Mouse (Mus musculus): Measurements from ENCODE around the gene Npw. TPM values are rescaled to one million over a fixed set of nuclear protein-coding genes. Genes with fewer than 3 reads are reported as not detected.

Gene Npw
- polyA plus RNA-seq, 1 experiment from 2014 or later: not detected

- no peaks in the 10 kb centered on the region for H3K27me3 ChIP-seq
- no peak for ATAC-seq
- DNase-seq (ENCODE audit: low read depth, low spot score): no peak
- ChIA-PET CTCF (interaction anchor here (1.3 to 1.9 kb wide), 3 partner anchors 10 to 23 kb away, joined by 3 to 7 read pairs (median 4); no protein-coding TSS in a partner anchor), POLR2A (interaction anchor here (1.1 to 1.7 kb wide), 2 partner anchors 9 to 12 kb away, joined by 3 to 5 read pairs; partner anchors contain the start of genes Nthl1 and Tsc2)
- no peak for TF ChIP-seq CTCF (IDR thresholded peaks at IDR 0.05)
- in situ Hi-C loops (cut with MboI; ENCODE audit: low pct_unique_long_range_greater_than_20kb): no loop called here
These were observed 14.1 kb downstream of the Npw start for GRCm38 (mm10) chr17:24644030-24644715.

- H3K27me3 ChIP-seq: no peaks in the 10 kb centered on the region
- TF ChIP-seq CTCF (IDR thresholded peaks at IDR 0.05): no peak
- in situ Hi-C loops (cut with MboI; ENCODE audit: low pct_unique_long_range_greater_than_20kb): no loop called here
- POLR2A ChIA-PET: interaction anchor here (0.6 to 1.7 kb wide), 2 partner anchors 10 to 529 kb away, joined by 3 to 5 read pairs; partner anchors contain the start of genes Nthl1 and Tsc2
- DNase-seq (ENCODE audit: low read depth, low spot score) (no peak), ATAC-seq (no peak)
- CTCF ChIA-PET: interaction anchor here (0.8 to 1.9 kb wide), 3 partner anchors 14 to 104 kb away, joined by 3 to 7 read pairs (median 3); no protein-coding TSS in a partner anchor
These were observed 15.4 kb downstream of the Npw start for GRCm38 (mm10) chr17:24642791-24643343.

- H3K27me3 ChIP-seq: no peaks in the 10 kb centered on the region
- TF ChIP-seq CTCF (IDR thresholded peaks at IDR 0.05): no peak
- in situ Hi-C loops (cut with MboI; ENCODE audit: low pct_unique_long_range_greater_than_20kb): no loop called here
- no peak for ATAC-seq
- no peak for DNase-seq (ENCODE audit: low read depth, low spot score)
- ChIA-PET POLR2A (no interaction called here), CTCF (interaction anchor here (1.5 to 2.9 kb wide), 4 partner anchors 11 to 103 kb away, joined by 3 to 9 read pairs (median 6); no protein-coding TSS in a partner anchor)
These were observed 16.3 kb downstream of the Npw start for GRCm38 (mm10) chr17:24641944-24642343.

GRCm38 (mm10) chr17:24640581-24640980 is 17.7 kb downstream of the Npw start:
- CTCF ChIA-PET: interaction anchor here (2.0 to 2.9 kb wide), 2 partner anchors 10 to 12 kb away, joined by 4 to 9 read pairs; no protein-coding TSS in a partner anchor
- POLR2A ChIA-PET: no interaction called here
- H3K27me3 ChIP-seq: no peaks in the 10 kb centered on the region
- TF ChIP-seq CTCF (IDR thresholded peaks at IDR 0.05): no peak
- in situ Hi-C loops (cut with MboI; ENCODE audit: low pct_unique_long_range_greater_than_20kb): no loop called here
- no peak for ATAC-seq
- DNase-seq (ENCODE audit: low read depth, low spot score): no peak

GRCm38 (mm10) chr17:24640119-24640518 is 18.1 kb downstream of the Npw start:
- DNase-seq (ENCODE audit: low read depth, low spot score): no peak
- no peak for TF ChIP-seq CTCF (IDR thresholded peaks at IDR 0.05)
- POLR2A ChIA-PET: no interaction called here

GRCm38 (mm10) chr17:24639571-24639988 is 18.7 kb downstream of the Npw start:
- ChIA-PET POLR2A (no interaction called here), CTCF (interaction anchor here (2.9 kb wide), 1 partner anchor 11 kb away, joined by 9 read pairs; no protein-coding TSS in a partner anchor)
- in situ Hi-C loops (cut with MboI; ENCODE audit: low pct_unique_long_range_greater_than_20kb): no loop called here
- no peak for TF ChIP-seq CTCF (IDR thresholded peaks at IDR 0.05)
- DNase-seq (ENCODE audit: low read depth, low spot score) (no peak), ATAC-seq (no peak)
- H3K27me3 ChIP-seq: no peaks in the 10 kb centered on the region

More at GRCm38 (mm10) chr17:24640119-24640518, 18.1 kb downstream of the Npw start:
- H3K27me3 ChIP-seq: no peaks in the 10 kb centered on the region
- in situ Hi-C loops (cut with MboI; ENCODE audit: low pct_unique_long_range_greater_than_20kb): no loop called here
- CTCF ChIA-PET: interaction anchor here (2.0 to 2.9 kb wide), 2 partner anchors 9 to 12 kb away, joined by 4 to 9 read pairs; no protein-coding TSS in a partner anchor
- ATAC-seq: no peak

GRCm38 (mm10) chr17:24638840-24639239 is 19.4 kb downstream of the Npw start:
- CTCF ChIA-PET: interaction anchor here (2.9 kb wide), 1 partner anchor 10 kb away, joined by 9 read pairs; no protein-coding TSS in a partner anchor
- POLR2A ChIA-PET: no interaction called here
- no peak for TF ChIP-seq CTCF (IDR thresholded peaks at IDR 0.05)
- in situ Hi-C loops (cut with MboI; ENCODE audit: low pct_unique_long_range_greater_than_20kb): no loop called here
- no peaks in the 10 kb centered on the region for H3K27me3 ChIP-seq
- ATAC-seq (no peak), DNase-seq (ENCODE audit: low read depth, low spot score) (no peak)

GRCm38 (mm10) chr17:24638214-24638613 is 20.0 kb downstream of the Npw start:
- ChIA-PET CTCF (interaction anchor here (1.6 kb wide), 1 partner anchor 9 kb away, joined by 5 read pairs; no protein-coding TSS in a partner anchor), POLR2A (no interaction called here)
- no peaks in the 10 kb centered on the region for H3K27me3 ChIP-seq
- DNase-seq (ENCODE audit: low read depth, low spot score): no peak
- in situ Hi-C loops (cut with MboI; ENCODE audit: low pct_unique_long_range_greater_than_20kb): no loop called here
- no peak for TF ChIP-seq CTCF (IDR thresholded peaks at IDR 0.05)
- ATAC-seq: no peak

GRCm38 (mm10) chr17:24636781-24637481 is 21.3 kb downstream of the Npw start:
- DNase-seq (ENCODE audit: low read depth, low spot score) (no peak), ATAC-seq (no peak)
- no peaks in the 10 kb centered on the region for H3K27me3 ChIP-seq
- POLR2A ChIA-PET: interaction anchor here (0.6 to 1.3 kb wide), 3 partner anchors 25 to 84 kb away, joined by 3 to 4 read pairs (median 3); partner anchors contain the start of gene Zfp598
- CTCF ChIA-PET: interaction anchor here (1.6 kb wide), 1 partner anchor 8 kb away, joined by 5 read pairs; no protein-coding TSS in a partner anchor
- in situ Hi-C loops (cut with MboI; ENCODE audit: low pct_unique_long_range_greater_than_20kb): no loop called here
- no peak for TF ChIP-seq CTCF (IDR thresholded peaks at IDR 0.05)

- ATAC-seq: no peak
- in situ Hi-C loops (cut with MboI; ENCODE audit: low pct_unique_long_range_greater_than_20kb): no loop called here
- POLR2A ChIA-PET: interaction anchor here (1.1 kb wide), 1 partner anchor 8 kb away, joined by 3 read pairs; no protein-coding TSS in a partner anchor
- no peak for TF ChIP-seq CTCF (IDR thresholded peaks at IDR 0.05)
- H3K27me3 ChIP-seq: no peaks in the 10 kb centered on the region
- no peak for DNase-seq (ENCODE audit: low read depth, low spot score)
- CTCF ChIA-PET: no interaction called here
These were observed 22.6 kb downstream of the Npw start for GRCm38 (mm10) chr17:24635694-24636093.
